In genomic region chr7:143556964-143557610, GRCm38 (mm10) we compare ENCODE assay signal across 8 mouse cellular contexts. TPM values are rescaled to one million over a fixed set of nuclear protein-coding genes. Genes with fewer than 3 reads are reported as not detected.
DNase-seq lines count a peak whose midpoint lies in the region; ATAC-seq and TF ChIP-seq lines count a peak whose summit lies in the region.
"Had no signal": no experiment of that assay in that cellular context is flagged by ENCODE, and none has a peak within 500 bp of the region (broad histone marks: within the 10 kb centered on the region; RNA-seq: fewer than 3 reads in every experiment).

No protein-coding gene starts in this region.

- H3K9ac ChIP-seq in midbrain, embryonic 14.5 days (replicated peaks; ENCODE audit: low read length) = no peak overlapping the region

- no peaks in the 10 kb centered on the region for H3K9me3 ChIP-seq in midbrain, embryonic 14.5 days (ENCODE audit: control insufficient read depth, low read length)

- TF ChIP-seq POLR2A in lung, adult 2 months (IDR thresholded peaks at IDR 0.05; ENCODE audit: borderline replicate concordance, extremely low read depth, low read depth, low read length) = no peak

- no peak for TF ChIP-seq CTCF in lung, adult 2 months (IDR thresholded peaks at IDR 0.05; ENCODE audit: insufficient read depth, low read length)

- peaks cover 81% of the 10 kb centered on the region for H3K36me3 ChIP-seq in midbrain, embryonic 14.5 days (ENCODE audit: control insufficient read depth, insufficient read depth, low read length)

- H3K4me1 ChIP-seq in lung, adult 2 months (ENCODE audit: control insufficient read depth, insufficient read depth, low read length) = no peaks in the 10 kb centered on the region
- no peaks in the 10 kb centered on the region for H3K4me1 ChIP-seq in midbrain, embryonic 14.5 days (ENCODE audit: control insufficient read depth, insufficient read depth, low read length)

- H3K4me3 ChIP-seq in lung, adult 2 months (replicated peaks; ENCODE audit: extremely low read depth, low read depth, low read length) = no peak overlapping the region
- H3K4me3 ChIP-seq in midbrain, embryonic 14.5 days (replicated peaks; ENCODE audit: low read depth, low read length) = no peak overlapping the region

- no peak for ATAC-seq in midbrain, embryonic 14.5 days (ENCODE audit: low FRiP score, low TSS enrichment)

- H3K27me3 ChIP-seq in midbrain, embryonic 14.5 days (ENCODE audit: control insufficient read depth, insufficient read depth, low read length) = no peaks in the 10 kb centered on the region

- 0 out of 2 replicates have a peak overlapping the region, but pooled peaks have one; percentile 26 for H3K27ac ChIP-seq in midbrain, embryonic 14.5 days (replicated peaks; ENCODE audit: low read depth, low read length)

- 60% methylated on average over 8 of the region's 8 CpGs for WGBS in lung, adult 2 months
- 79% methylated on average over 8 of the region's 8 CpGs for WGBS in midbrain, embryonic 14.5 days

- peak; percentile 27 to 40 for DNase-seq in lung, adult 18-20 months
- no peak for DNase-seq in lung, adult 2 months
- DNase-seq in adrenal gland, postnatal 25 days = peak; percentile 54
- peak; percentile 34 to 49 for DNase-seq in gastrocnemius, adult 8-10 months (ENCODE audit: low spot score in 2 of 2)
- peak; percentile 70 to 72 for DNase-seq in kidney, postnatal 36 days
- peak; percentile 52 for DNase-seq in midbrain, embryonic 14.5 days
- no peak for DNase-seq in yolk sac, embryonic 10.5 days (ENCODE audit: low spot score)

- no peak overlapping the region for H3K4me2 ChIP-seq in midbrain, embryonic 14.5 days (ENCODE audit: low read length)

RNA-seq across cellular contexts. Expression of gene Nap1l4, which starts 8.2 kb away (rescaled TPM):
- 41.9 and 57.7 TPM in 2 replicates for polyA plus RNA-seq in lung, adult 2 months (2012; rRNA removed)
- 117 and 135 TPM in 2 replicates for total RNA-seq in adrenal gland, postnatal 25 days (2021)
- total RNA-seq in gastrocnemius, adult 8-10 months (2022) = 100 to 1,000 TPM; 181 to 185 (median 183) TPM
- polyA plus RNA-seq in midbrain, embryonic 14.5 days (2014; fragmentation: Nextera tagmentation; extraction: Ambion mirVana) = 174 and 226 TPM in 2 replicates

RNA-seq across cellular contexts. Expression of gene Cars, which starts 42.8 kb away (rescaled TPM):
- polyA plus RNA-seq in lung, adult 2 months (2012; rRNA removed) = 14.4 and 17.1 TPM in 2 replicates
- 47.3 and 74.9 TPM in 2 replicates for total RNA-seq in adrenal gland, postnatal 25 days (2021)
- total RNA-seq in gastrocnemius, adult 8-10 months (2022) = 10 to 100 TPM; 31.9 to 41.9 (median 38.4) TPM
- 53.1 and 64.9 TPM in 2 replicates for polyA plus RNA-seq in midbrain, embryonic 14.5 days (2014; fragmentation: Nextera tagmentation; extraction: Ambion mirVana)

RNA-seq across cellular contexts. Expression of gene Phlda2, which starts 54.1 kb away (rescaled TPM):
- 5.1 and 6.1 TPM in 2 replicates for polyA plus RNA-seq in lung, adult 2 months (2012; rRNA removed)
- total RNA-seq in adrenal gland, postnatal 25 days (2021) = 1.8 and 2.7 TPM in 2 replicates
- not detected for total RNA-seq in gastrocnemius, adult 8-10 months (2022)
- polyA plus RNA-seq in midbrain, embryonic 14.5 days (2014; fragmentation: Nextera tagmentation; extraction: Ambion mirVana) = 0.45 TPM in 1 of 2 replicates, not detected in the other
- total RNA-seq: layer of hippocampus, adult 18-20 months had no signal

Comparison
In these comparisons a context has a peak if more than half of its experiments do, and no peak if none do; other contexts are left out.
1. DNase-seq: peak in lung, adult 18-20 months (2 of 2), adrenal gland, postnatal 25 days (single experiment), gastrocnemius, adult 8-10 months (2 of 2), kidney, postnatal 36 days (2 of 2) and midbrain, embryonic 14.5 days (single experiment); none in lung, adult 2 months (single experiment) and yolk sac, embryonic 10.5 days (single experiment).